Mouse (Mus musculus) left cerebral cortex, adult 2 months (tissue): ENCODE measurements around the gene Wars. TPM values are rescaled to one million over a fixed set of nuclear protein-coding genes. Genes with fewer than 3 reads are reported as not detected.
A peak's percentile ranks its signal among the peaks of the same experiment; 100 is the strongest.

ENCODE experiments used
- DNase-seq, 2 experiments: peaks; one replicate each; pipeline ENCODE4 v3.0.0; 2021 to 2022; ENCODE audit warnings: low spot score in 2 of 2, mixed read lengths in 1 of 2; ENCODE audit errors: extremely low spot score in 1 of 2
- H3K27ac ChIP-seq: fragments of 200-600 bp; 2 replicates; pipeline ENCODE4 v1.8.1; 2022
- H3K4me3 ChIP-seq: fragments of 200-600 bp; 2 replicates; pipeline ENCODE4 v1.8.1; 2022
- CTCF ChIP-seq: fragments of 200-600 bp; IDR thresholded peaks from 2 replicates; pipeline ENCODE4 v1.8.1; 2022; ENCODE audit warnings: antibody characterized with exemption, mild to moderate bottlenecking, moderate library complexity
- intact Hi-C: fragments of 180-260 bp; cut with DNase I; formaldehyde crosslinking; loops from one replicate; pipeline ENCODE4 v1.15.1; 2025
- total RNA-seq, 2 experiments: library from RNA; stranded (reverse); gene quantifications; 2 replicates each; pipeline ENCODE4 v1.2.3; 2021

Wars gene
- total RNA-seq, 2 experiments from 2014 or later: 84.8 to 86.0 TPM

- H3K4me3 ChIP-seq: no peak overlapping the region
- intact Hi-C loops: loop anchor here (1.0 to 10.0 kb wide), 6 partner anchors 489 to 1473 kb away; no protein-coding TSS in a partner anchor
- no peak for TF ChIP-seq CTCF
- DNase-seq: no peak
- no peak overlapping the region; the same call in 1 of the 2 replicates for H3K27ac ChIP-seq
Measured at GRCm38 (mm10) chr12:108904276-108904653, 10.3 kb upstream of the Wars start.

GRCm38 (mm10) chr12:108903600-108904275 is 9.8 kb upstream of the Wars start:
- intact Hi-C loops: loop anchor here (1.0 to 10.0 kb wide), 8 partner anchors 490 to 1495 kb away; no protein-coding TSS in a partner anchor
- no peak overlapping the region; the same call in 1 of the 2 replicates for H3K27ac ChIP-seq
- TF ChIP-seq CTCF: peak; percentile 88
- H3K4me3 ChIP-seq: no peak overlapping the region
- peak; percentile 71 to 73 for DNase-seq

GRCm38 (mm10) chr12:108902940-108903339 is 9.0 kb upstream of the Wars start:
- Histone ChIP-seq H3K27ac (no peak overlapping the region), H3K4me3 (no peak overlapping the region)
- intact Hi-C loops: loop anchor here (1.0 to 10.0 kb wide), 7 partner anchors 534 to 1495 kb away; no protein-coding TSS in a partner anchor
- TF ChIP-seq CTCF: peak; percentile 88
- DNase-seq: peak; percentile 72 to 74

- Histone ChIP-seq H3K4me3 (no peak overlapping the region), H3K27ac (no peak overlapping the region)
- DNase-seq: no peak
- intact Hi-C loops: loop anchor here (5.0 to 10.0 kb wide), 5 partner anchors 536 to 1476 kb away; no protein-coding TSS in a partner anchor
- no peak for TF ChIP-seq CTCF
Measured at GRCm38 (mm10) chr12:108901346-108901745, 7.4 kb upstream of the Wars start.

- no peak overlapping the region for H3K27ac ChIP-seq
- intact Hi-C loops: no loop called here
- DNase-seq: no peak
- peak; percentile 43 for TF ChIP-seq CTCF
- no peak overlapping the region for H3K4me3 ChIP-seq
Measured at GRCm38 (mm10) chr12:108896006-108896405, 2.0 kb upstream of the Wars start.

- no peak for TF ChIP-seq CTCF
- DNase-seq: no peak
- Histone ChIP-seq H3K27ac (peak overlapping the region; percentile 83), H3K4me3 (peak overlapping the region; percentile 75)
- intact Hi-C loops: loop anchor here (5.0 kb wide), 2 partner anchors 82 to 102 kb away; partner anchors contain the start of gene Yy1
Measured at GRCm38 (mm10) chr12:108894432-108894816, 450 bp upstream of the Wars start.

GRCm38 (mm10) chr12:108892989-108893714 is 822 bp downstream of the Wars start, which contains the start of gene Wdr25:
Wdr25 (plus strand) TSS chr12:108893631.
- Histone ChIP-seq H3K4me3 (peak within 1 kb of the TSS; percentile 75), H3K27ac (peak within 1 kb of the TSS; percentile 83)
- no peak for TF ChIP-seq CTCF
- intact Hi-C loops: loop anchor here (5.0 kb wide), 2 partner anchors 81 to 101 kb away; partner anchors contain the start of gene Yy1
- DNase-seq: no peak

GRCm38 (mm10) chr12:108888632-108889031 is 5.3 kb downstream of the Wars start:
- Histone ChIP-seq H3K27ac (no peak overlapping the region), H3K4me3 (no peak overlapping the region)
- no peak for DNase-seq
- intact Hi-C loops: no loop called here
- no peak for TF ChIP-seq CTCF

GRCm38 (mm10) chr12:108887077-108887476 is 6.9 kb downstream of the Wars start:
- Histone ChIP-seq H3K27ac (no peak overlapping the region), H3K4me3 (no peak overlapping the region)
- intact Hi-C loops: no loop called here
- no peak for TF ChIP-seq CTCF
- no peak for DNase-seq

GRCm38 (mm10) chr12:108885906-108886305 is 8.1 kb downstream of the Wars start:
- H3K27ac ChIP-seq: no peak overlapping the region
- DNase-seq: no peak
- intact Hi-C loops: no loop called here
- no peak overlapping the region for H3K4me3 ChIP-seq
- TF ChIP-seq CTCF: no peak

GRCm38 (mm10) chr12:108882776-108883175 is 11.2 kb downstream of the Wars start:
- intact Hi-C loops: no loop called here
- no peak overlapping the region for H3K27ac ChIP-seq
- DNase-seq: no peak
- no peak for TF ChIP-seq CTCF
- H3K4me3 ChIP-seq: no peak overlapping the region

- no peak overlapping the region for H3K4me3 ChIP-seq
- no peak for DNase-seq
- no peak for TF ChIP-seq CTCF
- H3K27ac ChIP-seq: no peak overlapping the region
- intact Hi-C loops: no loop called here
Measured at GRCm38 (mm10) chr12:108881192-108881591, 12.8 kb downstream of the Wars start.
